Mouse (Mus musculus) central nervous system, embryonic 14 days (tissue): ENCODE data around the gene Olfr1015. TPM values are rescaled to one million over a fixed set of nuclear protein-coding genes. Genes with fewer than 3 reads are reported as not detected.

ENCODE experiments used
- polyA plus RNA-seq: library from polyadenylated mRNA; depleted of rRNA; stranded (reverse); fragments of >200 nt; gene quantifications from 2 replicates; pipeline ENCODE4 v1.2.3, GENCODE M21; 2012; rRNA removed

Gene Olfr1015
- polyA plus RNA-seq, result not detected in 2 replicates

DNA sequence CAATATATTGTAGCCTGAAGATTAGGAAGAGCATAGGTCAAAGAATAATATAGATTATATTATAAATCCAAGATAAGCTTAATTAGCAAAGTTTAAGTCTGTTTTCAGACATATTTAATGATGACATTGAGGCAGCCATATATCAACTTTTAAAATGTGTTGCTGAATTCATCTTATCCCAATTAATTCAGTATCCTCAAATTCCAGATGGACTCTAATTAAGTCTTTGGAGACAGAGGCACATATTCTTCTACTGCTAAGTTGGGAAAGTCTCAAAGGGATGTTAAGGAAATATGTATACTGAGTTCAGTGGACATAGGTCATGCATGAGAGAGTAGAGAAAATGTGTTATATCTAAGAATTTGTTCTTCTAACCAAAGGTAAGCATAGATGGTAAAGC is at the start of gene Olfr1015:
TSS of gene Olfr1015 (plus strand) at position 301 of the 400 bp plus-strand sequence.

DNA sequence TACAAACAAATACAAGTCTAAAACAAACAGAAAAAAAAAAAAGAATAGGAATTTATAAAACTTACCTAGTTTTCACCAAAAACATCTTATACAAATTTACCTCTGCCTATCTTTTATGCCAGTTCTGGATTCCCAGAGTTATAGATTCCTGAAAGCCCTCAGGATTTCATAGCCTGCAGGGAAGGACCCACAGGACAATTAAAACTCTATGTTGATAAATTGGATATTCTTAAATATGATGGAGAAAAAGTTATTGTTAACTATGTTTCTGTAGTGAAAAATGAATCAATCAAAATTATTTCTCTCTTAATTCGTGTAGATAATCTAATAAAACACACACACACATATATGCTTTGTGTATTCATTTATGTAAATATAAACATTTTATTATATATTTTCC is 19.2 kb upstream of the Olfr1015 start, which contains the start of gene Olfr1012:
TSS of gene Olfr1012 (minus strand) at position 101 of the 400 bp plus-strand sequence.

DNA sequence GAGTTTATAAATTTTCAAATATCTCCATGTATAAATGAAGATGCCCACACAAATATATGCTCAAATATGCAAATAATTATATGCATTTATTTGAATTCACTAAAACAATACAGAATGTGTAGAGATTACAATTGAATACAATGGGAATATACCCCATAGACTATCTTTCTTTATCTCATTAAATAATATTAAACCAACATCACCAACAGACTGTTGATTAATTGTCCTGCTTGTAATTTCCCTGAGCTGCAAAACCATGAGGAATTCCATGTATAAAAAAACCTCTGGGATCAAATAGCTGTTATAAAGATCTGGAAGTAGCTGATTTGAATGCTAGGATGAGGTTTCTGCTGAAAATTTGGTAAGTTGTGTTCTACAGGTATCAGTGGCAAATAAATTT is 15.0 kb upstream of the Olfr1015 start, which contains the start of gene Olfr1013:
TSS of gene Olfr1013 (plus strand) at position 301 of the 400 bp plus-strand sequence.

DNA sequence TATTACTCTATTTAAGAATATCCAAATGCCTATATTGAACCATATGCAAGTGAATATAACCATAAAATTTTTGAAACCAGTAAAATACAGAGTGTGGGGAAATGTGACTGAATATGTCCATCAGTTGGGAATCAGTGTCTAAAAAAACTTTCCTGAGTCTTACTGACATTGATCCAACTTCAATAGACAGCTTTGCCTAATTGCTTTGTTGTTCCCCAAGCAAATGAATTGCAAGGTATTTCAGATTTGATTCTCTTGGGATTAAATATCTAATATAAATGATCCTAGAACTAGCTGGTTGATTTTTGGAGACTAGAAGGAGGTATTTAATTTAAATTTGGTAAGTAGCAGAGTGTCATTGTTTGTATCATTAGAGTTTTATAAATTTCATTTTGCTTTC is 9.4 kb upstream of the Olfr1015 start, which contains the start of gene Olfr1014:
TSS of gene Olfr1014 (plus strand) at position 301 of the 400 bp plus-strand sequence.

DNA sequence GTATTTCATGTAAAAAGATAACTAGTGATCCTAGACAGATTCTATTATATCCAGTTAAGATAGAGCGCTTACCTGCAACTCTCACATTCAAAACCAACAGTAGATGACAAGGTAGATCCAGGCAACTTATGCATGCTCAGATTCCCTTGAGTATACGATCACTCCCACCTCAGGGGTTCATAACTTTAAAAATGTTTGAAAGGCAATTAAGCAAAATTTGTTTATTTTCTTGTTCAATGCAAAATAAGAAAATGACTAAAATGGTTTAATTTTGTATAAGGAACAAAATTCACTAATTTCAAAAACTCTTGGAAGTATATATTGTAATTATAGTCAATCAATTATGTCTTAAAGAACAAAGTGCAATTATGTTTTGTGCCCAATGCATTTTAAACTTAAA is 20.6 kb downstream of the Olfr1015 start, which contains the start of gene Olfr1016:
TSS of gene Olfr1016 (minus strand) at position 101 of the 400 bp plus-strand sequence.

DNA sequence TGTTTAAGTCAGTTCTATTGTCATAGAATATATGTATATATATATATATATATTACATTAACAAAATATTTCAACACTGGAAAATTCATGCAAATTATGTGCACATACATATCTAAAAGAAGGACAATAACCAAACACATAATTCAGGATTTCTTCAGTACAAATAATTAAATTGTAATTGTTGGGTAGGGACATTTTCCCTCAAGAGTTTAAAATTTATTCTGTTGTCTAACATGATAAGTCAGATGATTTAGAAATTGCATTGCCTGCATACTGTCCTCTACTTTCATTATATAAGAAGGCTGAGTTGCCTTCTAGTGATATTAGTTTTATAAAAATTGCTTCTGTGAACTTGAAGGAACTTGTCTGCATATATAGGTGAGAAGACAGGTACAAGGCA is 36.4 kb downstream of the Olfr1015 start, which contains the start of gene Olfr1018:
TSS of gene Olfr1018 (plus strand) at position 301 of the 400 bp plus-strand sequence.

Other genes starting within 250 kb of the Olfr1015 start
- not detected in 2 replicates for gene Olfr996, start 202.8 kb upstream of the Olfr1015 start, polyA plus RNA-seq
- not detected in 2 replicates for gene Olfr998, start 193.1 kb upstream of the Olfr1015 start, polyA plus RNA-seq
- not detected in 2 replicates for gene Olfr1000, start 170.1 kb upstream of the Olfr1015 start, polyA plus RNA-seq
- gene Olfr1002, start 131.3 kb upstream of the Olfr1015 start, polyA plus RNA-seq, result not detected in 2 replicates
- gene Olfr154, start 117.6 kb upstream of the Olfr1015 start, polyA plus RNA-seq, result not detected in 2 replicates
- not detected in 2 replicates for gene Olfr1006, start 103.2 kb upstream of the Olfr1015 start, polyA plus RNA-seq
- not detected in 2 replicates for gene Olfr1008, start 92.6 kb upstream of the Olfr1015 start, polyA plus RNA-seq
- not detected in 2 replicates for gene Olfr1009, start 66.6 kb upstream of the Olfr1015 start, polyA plus RNA-seq
- gene Olfr1012, start 19.3 kb upstream of the Olfr1015 start, polyA plus RNA-seq, result not detected in 2 replicates
- not detected in 2 replicates for gene Olfr1013, start 14.9 kb upstream of the Olfr1015 start, polyA plus RNA-seq
- gene Olfr1014, start 9.3 kb upstream of the Olfr1015 start, polyA plus RNA-seq, result not detected in 2 replicates
- not detected in 2 replicates for gene Olfr1016, start 20.5 kb downstream of the Olfr1015 start, polyA plus RNA-seq
- not detected in 2 replicates for gene Olfr1018, start 36.5 kb downstream of the Olfr1015 start, polyA plus RNA-seq
- not detected in 2 replicates for gene Olfr1019, start 63.5 kb downstream of the Olfr1015 start, polyA plus RNA-seq
- not detected in 2 replicates for gene Olfr1020, start 65.0 kb downstream of the Olfr1015 start, polyA plus RNA-seq
- gene Olfr1022, start 86.6 kb downstream of the Olfr1015 start, polyA plus RNA-seq, result not detected in 2 replicates
- gene Olfr1023, start 103.6 kb downstream of the Olfr1015 start, polyA plus RNA-seq, result not detected in 2 replicates
- not detected in 2 replicates for gene Olfr1024, start 123.0 kb downstream of the Olfr1015 start, polyA plus RNA-seq
- gene Olfr1025-ps1, start 133.2 kb downstream of the Olfr1015 start, polyA plus RNA-seq, result not detected in 2 replicates
- gene Olfr1026, start 139.5 kb downstream of the Olfr1015 start, polyA plus RNA-seq, result not detected in 2 replicates
- not detected in 2 replicates for gene Olfr1028, start 168.4 kb downstream of the Olfr1015 start, polyA plus RNA-seq
- gene Olfr1029, start 191.9 kb downstream of the Olfr1015 start, polyA plus RNA-seq, result not detected in 2 replicates
- not detected in 2 replicates for gene Olfr1030, start 197.3 kb downstream of the Olfr1015 start, polyA plus RNA-seq
- gene Olfr1031, start 208.3 kb downstream of the Olfr1015 start, polyA plus RNA-seq, result not detected in 2 replicates
- gene Olfr1032, start 223.5 kb downstream of the Olfr1015 start, polyA plus RNA-seq, result not detected in 2 replicates
- gene Olfr1033, start 238.6 kb downstream of the Olfr1015 start, polyA plus RNA-seq, result 0.02 and 0.25 TPM in 2 replicates